Mouse (Mus musculus) kidney, postnatal 0 days (tissue): ENCODE measurements around the gene 1810010D01Rik. TPM values are rescaled to one million over a fixed set of nuclear protein-coding genes. Genes with fewer than 3 reads are reported as not detected.
A peak's percentile ranks its signal among the peaks of the same experiment; 100 is the strongest.

ENCODE experiments used
- ATAC-seq: fragments of 200-750 bp; cut with Nextera tagmentation; replicated peaks from 2 replicates; pipeline ENCODE4 v1.8.0; 2017; ENCODE audit warnings: low read depth, moderate number of reproducible peaks, moderate TSS enrichment, moderate library complexity; ENCODE audit not compliant: low FRiP score
- DNase-seq: peaks from one replicate; pipeline ENCODE4 v3.0.0-alpha.2; 2016; ENCODE audit warnings: low spot score
- H3K27ac ChIP-seq: fragments of 300-500 bp; sonication (generic); 2 replicates; pipeline ENCODE4 v1.5.1; 2014; ENCODE audit warnings: mild to moderate bottlenecking
- H3K27me3 ChIP-seq: fragments of 300-500 bp; sonication (generic); 2 replicates; pipeline ENCODE4 v1.6.1; 2014; ENCODE audit warnings: low read length, mixed read lengths; ENCODE audit not compliant: insufficient read depth
- H3K36me3 ChIP-seq: fragments of 300-500 bp; sonication (generic); 2 replicates; pipeline ENCODE4 v1.6.1; 2014; ENCODE audit warnings: low read length, mixed read lengths; ENCODE audit not compliant: insufficient read depth
- H3K4me1 ChIP-seq: fragments of 300-500 bp; sonication (generic); replicated peaks from 2 replicates; pipeline ENCODE4 v1.6.1; 2014; ENCODE audit warnings: antibody characterized with exemption, low read length, mixed read lengths; ENCODE audit not compliant: insufficient read depth
- H3K4me2 ChIP-seq: fragments of 300-500 bp; sonication (generic); 2 replicates; pipeline ENCODE4 v1.6.1; 2014; ENCODE audit warnings: mild to moderate bottlenecking, low read length, moderate library complexity, mixed read lengths
- H3K4me3 ChIP-seq: fragments of 300-500 bp; sonication (generic); replicated peaks from 2 replicates; pipeline ENCODE4 v1.5.1; 2014; ENCODE audit warnings: low read depth, low read length
- H3K9ac ChIP-seq: fragments of 300-500 bp; sonication (generic); 2 replicates; pipeline ENCODE4 v1.6.1; 2014; ENCODE audit warnings: low read depth, low read length
- H3K9me3 ChIP-seq: fragments of 300-500 bp; sonication (generic); replicated peaks from 2 replicates; pipeline ENCODE4 v1.6.1; 2016; ENCODE audit warnings: low read length, inconsistent platforms, mixed read lengths
- CTCF ChIP-seq: IDR thresholded peaks from 2 replicates; pipeline ENCODE4 v1.5.1; 2016; ENCODE audit warnings: antibody characterized with exemption, low read depth, mild to moderate bottlenecking, moderate library complexity
- WGBS: fragments of 180-500 bp; shearing (Covaris S2); extraction: QIAGEN DNeasy Blood & Tissue Kit; methylation state at CpG from one replicate; pipeline ENCODE4 v1.1.7; 2014; 5-methylcytosine and 5-hydroxymethylcytosine counted together
- polyA plus RNA-seq: library from polyadenylated mRNA; unstranded; fragments of >200 nt; fragmentation: Nextera tagmentation; extraction: Ambion mirVana; gene quantifications from 2 replicates; pipeline ENCODE4 v1.2.1, GENCODE M21; 2015

Gene 1810010D01Rik
- polyA plus RNA-seq, 1 experiment from 2014 or later, result not detected

DNA sequence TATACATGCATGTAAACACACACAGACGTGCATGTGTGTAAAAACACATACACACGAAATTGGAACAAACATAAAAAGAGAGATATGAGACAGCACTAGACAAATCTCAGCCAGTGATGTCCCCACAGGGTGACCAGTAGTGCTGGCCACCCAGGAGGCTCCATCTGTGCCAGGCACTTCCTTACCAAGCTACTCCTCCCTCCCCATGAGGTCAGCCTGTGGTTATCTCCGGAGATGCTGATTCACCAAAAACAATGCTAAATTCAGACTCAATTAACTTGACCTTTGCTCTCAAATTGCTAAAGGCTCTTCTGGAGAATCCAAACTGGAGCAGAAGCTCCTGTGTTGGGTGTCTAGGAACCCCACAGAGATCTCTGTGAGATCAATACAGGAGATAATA is 20.1 kb downstream of the 1810010D01Rik start:
- Histone ChIP-seq H3K36me3 (no peaks in the 10 kb centered on the region), H3K27me3 (no peaks in the 10 kb centered on the region), H3K4me3 (no peak overlapping the region), H3K27ac (no peak overlapping the region), H3K9ac (no peak overlapping the region), H3K9me3 (no peaks in the 10 kb centered on the region), H3K4me2 (no peak overlapping the region), H3K4me1 (no peaks in the 10 kb centered on the region)
- no peak for DNase-seq
- no peak for ATAC-seq
- no peak for TF ChIP-seq CTCF
- WGBS, result 71% methylated on average over 3 of the region's 3 CpGs

DNA sequence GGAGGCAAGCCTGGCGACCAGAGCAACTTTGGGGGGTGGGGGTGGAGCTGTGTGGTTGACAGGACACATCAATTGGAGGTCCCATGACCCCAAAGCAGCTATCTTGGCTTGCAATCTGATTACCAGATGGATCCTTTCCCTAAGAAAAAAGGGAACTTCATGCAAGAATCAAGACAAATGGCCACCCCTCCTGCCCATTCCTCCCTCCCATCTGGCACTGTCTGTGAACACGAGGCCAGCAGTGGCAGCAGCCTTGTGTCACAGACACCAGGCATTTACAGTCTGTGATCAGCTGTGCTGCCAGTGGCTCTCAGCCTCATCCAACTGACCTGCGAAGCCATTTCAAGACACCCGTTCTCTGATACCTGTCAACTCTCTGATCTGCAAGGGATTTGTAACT is 25.5 kb downstream of the 1810010D01Rik start:
- H3K4me1 ChIP-seq, result no peaks in the 10 kb centered on the region
- H3K9me3 ChIP-seq, result no peaks in the 10 kb centered on the region
- no peak overlapping the region for H3K27ac ChIP-seq
- no peak overlapping the region for H3K9ac ChIP-seq
- DNase-seq, result no peak
- 58% methylated on average over 4 of the region's 4 CpGs for WGBS
- no peak overlapping the region for H3K4me3 ChIP-seq
- no peak for TF ChIP-seq CTCF
- H3K4me2 ChIP-seq, result no peak overlapping the region
- no peak for ATAC-seq
- no peaks in the 10 kb centered on the region for H3K36me3 ChIP-seq
- no peaks in the 10 kb centered on the region for H3K27me3 ChIP-seq

DNA sequence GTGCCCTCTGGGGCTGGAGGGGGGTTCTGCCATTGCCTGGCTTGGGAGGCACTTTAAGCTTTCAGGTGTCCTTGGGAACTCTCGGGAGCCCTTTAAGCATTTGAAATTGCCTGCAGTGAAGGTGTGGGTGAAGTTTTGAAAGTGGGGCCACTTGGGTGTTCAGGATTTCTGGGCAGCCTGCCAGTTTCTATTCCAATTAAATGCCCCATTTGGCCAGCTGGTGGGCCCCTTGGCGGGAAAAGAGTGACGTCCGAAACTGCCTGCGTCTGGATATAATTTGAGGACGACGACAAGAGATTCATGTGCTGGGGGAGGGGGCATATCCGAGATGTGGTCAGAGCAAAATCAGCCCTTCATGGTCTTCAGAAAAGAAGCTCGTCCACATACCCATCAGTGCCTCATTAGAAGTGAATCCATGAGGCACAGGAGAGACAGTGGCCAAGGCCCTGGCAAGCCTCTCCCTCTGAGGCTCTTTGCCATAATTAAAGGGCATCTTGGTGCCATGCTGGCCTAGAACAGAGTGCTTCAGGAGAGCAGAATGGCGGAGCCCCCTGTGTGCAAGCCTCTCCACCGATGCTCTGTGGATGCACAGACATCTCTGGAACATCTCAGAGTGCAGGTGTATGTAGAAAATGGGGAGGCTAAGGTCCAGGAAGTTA is 26.4 kb downstream of the 1810010D01Rik start:
- ATAC-seq, result no peak
- H3K36me3 ChIP-seq, result no peaks in the 10 kb centered on the region
- no peak overlapping the region for H3K27ac ChIP-seq
- H3K27me3 ChIP-seq, result no peaks in the 10 kb centered on the region
- WGBS, result 49% methylated on average over 11 of the region's 11 CpGs
- H3K4me2 ChIP-seq, result no peak overlapping the region
- no peak for DNase-seq
- no peak for TF ChIP-seq CTCF
- no peak overlapping the region for H3K9ac ChIP-seq
- H3K4me1 ChIP-seq, result 0 out of 2 replicates have a peak, but pooled peaks cover 3% of the 10 kb centered on the region
- no peak overlapping the region for H3K4me3 ChIP-seq
- H3K9me3 ChIP-seq, result no peaks in the 10 kb centered on the region

- Histone ChIP-seq H3K27me3 (no peaks in the 10 kb centered on the region), H3K27ac (no peak overlapping the region), H3K4me3 (no peak overlapping the region), H3K4me2 (no peak overlapping the region), H3K36me3 (no peaks in the 10 kb centered on the region), H3K9ac (no peak overlapping the region), H3K9me3 (no peaks in the 10 kb centered on the region), H3K4me1 (0 out of 2 replicates have a peak, but pooled peaks cover 3% of the 10 kb centered on the region)
- DNase-seq (no peak), ATAC-seq (no peak)
- TF ChIP-seq CTCF, result no peak
- WGBS, result 49% methylated on average over 5 of the region's 5 CpGs
These were observed 28.2 kb downstream of the 1810010D01Rik start for GRCm38 (mm10) chr7:145179691-145180091.

GRCm38 (mm10) chr7:145176750-145177589 is 30.9 kb downstream of the 1810010D01Rik start:
- TF ChIP-seq CTCF, result no peak
- ATAC-seq (no peak), DNase-seq (no peak)

GRCm38 (mm10) chr7:145173563-145173962 is 34.4 kb downstream of the 1810010D01Rik start:
- no peak for TF ChIP-seq CTCF
- no peaks in the 10 kb centered on the region for H3K36me3 ChIP-seq
- no peak overlapping the region for H3K9ac ChIP-seq
- 0 out of 2 replicates have a peak, but pooled peaks cover 3% of the 10 kb centered on the region for H3K4me1 ChIP-seq
- DNase-seq (no peak), ATAC-seq (no peak)
- H3K4me2 ChIP-seq, result 0 out of 2 replicates have a peak overlapping the region, but pooled peaks have one; percentile 16
- no peaks in the 10 kb centered on the region for H3K9me3 ChIP-seq
- WGBS, result 60% methylated on average over 15 of the region's 15 CpGs
- H3K27ac ChIP-seq, result no peak overlapping the region
- H3K27me3 ChIP-seq, result no peaks in the 10 kb centered on the region
- H3K4me3 ChIP-seq, result no peak overlapping the region

More at GRCm38 (mm10) chr7:145176750-145177589, 30.9 kb downstream of the 1810010D01Rik start:
- Histone ChIP-seq H3K4me1 (0 out of 2 replicates have a peak, but pooled peaks cover 3% of the 10 kb centered on the region), H3K36me3 (no peaks in the 10 kb centered on the region), H3K27ac (no peak overlapping the region), H3K9me3 (no peaks in the 10 kb centered on the region), H3K27me3 (no peaks in the 10 kb centered on the region), H3K4me3 (no peak overlapping the region), H3K9ac (no peak overlapping the region), H3K4me2 (no peak overlapping the region)
- 51% methylated on average over 15 of the region's 15 CpGs for WGBS
